Mouse (Mus musculus): Measurements from ENCODE around the gene Slc38a3. TPM values are rescaled to one million over a fixed set of nuclear protein-coding genes. Genes with fewer than 3 reads are reported as not detected.

The Slc38a3 gene
- polyA plus RNA-seq, 1 experiment from 2014 or later, result 15.1 TPM

DNA sequence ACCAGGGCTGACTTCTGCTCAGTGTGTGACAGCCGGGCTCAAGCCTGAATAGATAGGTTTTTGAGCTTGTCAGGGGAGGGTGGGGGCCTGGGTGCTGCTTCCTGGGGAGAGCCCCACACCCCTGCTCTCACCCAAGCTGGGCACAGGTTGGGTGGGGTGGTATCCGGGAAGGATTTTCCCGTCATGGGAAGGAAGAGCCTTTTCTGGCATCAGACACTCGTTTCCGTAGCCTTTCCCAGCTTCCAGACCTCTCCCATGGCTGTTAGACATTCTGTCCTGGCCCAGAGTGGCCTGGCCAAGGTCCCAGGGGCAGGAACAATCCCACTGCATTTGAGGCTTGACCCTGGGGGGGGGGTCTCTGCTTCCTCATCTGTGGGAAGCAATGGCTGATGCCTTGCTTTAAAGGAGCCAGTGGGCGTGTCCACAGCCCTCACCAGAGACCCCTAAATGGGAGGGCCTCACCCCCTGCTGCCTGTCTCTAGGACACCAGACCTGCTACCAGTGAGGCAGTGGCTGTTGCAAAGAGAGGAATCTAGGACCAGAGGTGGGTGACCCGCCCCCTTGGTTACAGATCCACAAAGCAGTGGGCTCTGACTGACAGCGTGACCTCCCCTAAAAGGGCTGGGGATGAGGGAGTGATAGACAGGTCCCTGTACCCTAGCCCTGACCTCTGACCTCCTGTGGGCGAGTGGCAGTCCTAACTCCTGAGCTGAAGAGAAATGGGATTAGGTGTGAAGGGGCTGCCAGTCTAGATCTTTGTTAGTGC is 27.7 kb upstream of the Slc38a3 start:
- Histone ChIP-seq H3K27ac (ENCODE audit: low read length) (peak overlapping the region; percentile 85), H3K4me2 (ENCODE audit: low read depth, low read length) (peak overlapping the region; percentile 5; the same call in 1 of the 2 replicates), H3K27me3 (ENCODE audit: control insufficient read depth, insufficient read depth, low read length) (no peaks in the 10 kb centered on the region)

DNA sequence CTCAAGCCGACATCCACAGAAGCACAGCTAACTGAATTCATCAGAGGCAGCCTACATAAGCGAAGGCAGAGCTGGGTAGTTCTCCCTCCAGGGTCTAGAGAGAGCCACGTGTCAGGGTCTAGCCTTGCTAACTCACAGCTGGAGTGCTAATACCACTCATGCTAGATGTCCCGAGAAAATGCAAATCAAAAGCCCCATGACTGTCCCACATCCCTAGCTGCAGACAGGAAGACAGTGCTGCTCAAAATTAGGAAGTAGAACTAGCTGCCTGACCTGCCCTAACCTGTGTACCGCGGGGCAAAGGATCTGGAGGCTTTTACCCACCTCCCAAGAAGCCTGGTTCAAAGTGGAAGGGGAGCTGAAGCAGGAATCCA is 26.8 kb upstream of the Slc38a3 start:
- Histone ChIP-seq H3K4me1 (ENCODE audit: control insufficient read depth, insufficient read depth, low read length) (peaks cover 73% of the 10 kb centered on the region), H3K27ac (ENCODE audit: low read length) (peak overlapping the region; percentile 85), H3K4me3 (replicated peaks; ENCODE audit: low read length) (no peak overlapping the region), H3K4me2 (ENCODE audit: low read depth, low read length) (no peak overlapping the region), H3K9ac (ENCODE audit: low read length) (no peak overlapping the region), H3K9me3 (replicated peaks; ENCODE audit: control insufficient read depth, low read length) (no peaks in the 10 kb centered on the region), H3K27me3 (ENCODE audit: control insufficient read depth, insufficient read depth, low read length) (no peaks in the 10 kb centered on the region), H3K36me3 (ENCODE audit: control insufficient read depth, insufficient read depth, low read length) (peaks cover 3% of the 10 kb centered on the region; the same call in 1 of the 2 replicates)
- WGBS, result 45% methylated on average over 6 of the region's 6 CpGs
- ATAC-seq (ENCODE audit: insufficient read depth, low FRiP score), result no peak

More for the DNA sequence above, 27.7 kb upstream of the Slc38a3 start:
- peaks cover 2% of the 10 kb centered on the region; the same call in 1 of the 2 replicates for H3K36me3 ChIP-seq (ENCODE audit: control insufficient read depth, insufficient read depth, low read length)
- H3K9ac ChIP-seq (ENCODE audit: low read length), result peak overlapping the region; percentile 47
- no peak overlapping the region for H3K4me3 ChIP-seq (replicated peaks; ENCODE audit: low read length)
- H3K9me3 ChIP-seq (replicated peaks; ENCODE audit: control insufficient read depth, low read length), result no peaks in the 10 kb centered on the region
- H3K4me1 ChIP-seq (ENCODE audit: control insufficient read depth, insufficient read depth, low read length), result peaks cover 81% of the 10 kb centered on the region
- 50% methylated on average over 9 of the region's 9 CpGs for WGBS
- no peak for ATAC-seq (ENCODE audit: insufficient read depth, low FRiP score)

DNA sequence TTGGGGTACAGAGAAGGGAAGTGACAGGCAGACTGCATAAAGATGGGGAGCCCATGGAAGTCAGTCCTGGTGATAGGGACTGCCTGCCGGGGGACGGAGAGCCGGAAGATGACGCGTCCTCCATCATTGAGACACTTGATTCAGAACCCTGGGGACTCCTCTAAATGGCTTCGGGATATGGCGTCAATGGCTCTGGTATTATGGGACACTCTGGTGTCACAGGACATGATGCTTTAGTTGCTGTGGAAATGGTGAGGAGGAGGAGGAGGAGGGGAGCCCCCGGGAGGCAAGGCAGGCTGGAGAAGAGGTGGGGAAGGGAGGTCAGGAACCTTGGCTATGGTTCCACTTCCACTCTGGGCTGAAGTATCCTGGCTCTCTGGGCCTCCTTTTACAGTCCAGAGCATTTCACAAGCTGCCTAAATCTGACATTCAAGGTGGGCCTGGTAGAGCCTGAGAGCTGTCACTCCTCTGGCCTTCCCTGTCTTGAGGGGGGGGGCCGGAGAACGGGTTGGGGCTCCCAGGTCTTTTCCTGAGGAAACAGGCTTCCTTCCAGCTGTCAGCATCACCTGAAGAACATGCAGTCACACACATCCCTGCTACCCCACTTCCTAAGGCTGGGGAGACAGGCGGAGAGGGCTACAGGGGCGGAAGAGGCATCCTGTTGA is 26.2 kb upstream of the Slc38a3 start:
- no peaks in the 10 kb centered on the region for H3K9me3 ChIP-seq (replicated peaks; ENCODE audit: control insufficient read depth, low read length)
- H3K4me1 ChIP-seq (ENCODE audit: control insufficient read depth, insufficient read depth, low read length), result peaks cover 68% of the 10 kb centered on the region

DNA sequence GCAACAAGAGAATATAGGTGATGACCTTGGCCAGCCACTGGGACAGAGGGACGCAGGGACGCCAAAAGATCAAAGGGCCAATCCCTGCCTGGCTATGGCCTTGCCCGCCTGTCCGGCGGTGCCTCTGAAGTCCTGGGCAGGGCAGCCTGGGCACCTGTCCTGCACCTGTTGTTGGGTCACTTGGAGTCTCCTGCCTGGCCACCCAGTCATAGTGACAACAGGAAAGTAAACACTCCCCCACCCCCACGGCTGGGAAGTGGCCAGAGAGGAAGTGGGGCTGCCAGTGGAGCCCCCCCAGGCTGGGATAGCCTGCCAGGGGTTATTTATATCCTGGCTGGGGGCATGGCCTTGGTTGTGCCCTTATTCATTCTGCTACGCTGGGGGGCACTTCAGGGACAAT is 25.3 kb upstream of the Slc38a3 start:
- Histone ChIP-seq H3K9ac (ENCODE audit: low read length) (no peak overlapping the region), H3K9me3 (replicated peaks; ENCODE audit: control insufficient read depth, low read length) (no peaks in the 10 kb centered on the region), H3K27me3 (ENCODE audit: control insufficient read depth, insufficient read depth, low read length) (no peaks in the 10 kb centered on the region), H3K36me3 (ENCODE audit: control insufficient read depth, insufficient read depth, low read length) (peaks cover 8% of the 10 kb centered on the region), H3K27ac (ENCODE audit: low read length) (peak overlapping the region; percentile 85; the same call in 1 of the 2 replicates), H3K4me1 (ENCODE audit: control insufficient read depth, insufficient read depth, low read length) (peaks cover 58% of the 10 kb centered on the region), H3K4me3 (replicated peaks; ENCODE audit: low read length) (no peak overlapping the region), H3K4me2 (ENCODE audit: low read depth, low read length) (no peak overlapping the region)
- ATAC-seq (ENCODE audit: insufficient read depth, low FRiP score), result no peak
- WGBS, result 73% methylated on average over 7 of the region's 7 CpGs

More for the DNA sequence above, 26.2 kb upstream of the Slc38a3 start:
- no peak overlapping the region for H3K4me2 ChIP-seq (ENCODE audit: low read depth, low read length)
- H3K36me3 ChIP-seq (ENCODE audit: control insufficient read depth, insufficient read depth, low read length), result peaks cover 3% of the 10 kb centered on the region; the same call in 1 of the 2 replicates
- 76% methylated on average over 12 of the region's 12 CpGs for WGBS
- H3K27ac ChIP-seq (ENCODE audit: low read length), result peak overlapping the region; percentile 85
- no peak overlapping the region for H3K4me3 ChIP-seq (replicated peaks; ENCODE audit: low read length)
- no peak for ATAC-seq (ENCODE audit: insufficient read depth, low FRiP score)
- no peak overlapping the region for H3K9ac ChIP-seq (ENCODE audit: low read length)
- H3K27me3 ChIP-seq (ENCODE audit: control insufficient read depth, insufficient read depth, low read length), result no peaks in the 10 kb centered on the region

DNA sequence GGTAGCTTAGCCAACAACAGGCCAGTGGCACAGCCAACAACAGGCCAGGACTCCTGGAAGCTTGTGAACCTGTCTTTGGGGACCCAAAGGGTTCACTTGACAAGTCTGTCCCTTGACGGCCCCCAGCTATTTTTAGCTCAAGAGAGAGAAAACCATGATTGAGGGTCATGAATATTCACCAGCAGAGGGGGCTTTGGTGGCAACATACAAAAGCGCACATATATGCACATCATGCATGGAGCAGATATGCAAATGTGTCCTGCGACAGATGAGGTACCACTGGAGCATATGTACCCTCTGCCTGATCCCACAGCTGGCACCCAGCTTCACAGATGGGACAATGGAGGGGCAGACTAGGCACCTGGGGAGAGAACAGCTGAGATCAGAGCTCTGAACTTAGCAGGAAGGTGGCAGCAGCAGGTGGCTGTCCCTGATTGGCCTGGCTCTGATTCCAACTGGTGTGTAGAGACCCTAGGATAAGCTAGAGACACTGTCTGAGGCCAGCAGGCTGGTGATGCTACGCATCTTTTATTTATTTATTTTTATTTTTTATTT is 24.2 kb upstream of the Slc38a3 start:
- peaks cover 47% of the 10 kb centered on the region for H3K4me1 ChIP-seq (ENCODE audit: control insufficient read depth, insufficient read depth, low read length)
- H3K9ac ChIP-seq (ENCODE audit: low read length), result 0 out of 2 replicates have a peak overlapping the region, but pooled peaks have one; percentile 24
- H3K4me3 ChIP-seq (replicated peaks; ENCODE audit: low read length), result no peak overlapping the region
- H3K4me2 ChIP-seq (ENCODE audit: low read depth, low read length), result no peak overlapping the region
- H3K9me3 ChIP-seq (replicated peaks; ENCODE audit: control insufficient read depth, low read length), result no peaks in the 10 kb centered on the region
- WGBS, result 66% methylated on average over 4 of the region's 4 CpGs
- H3K27me3 ChIP-seq (ENCODE audit: control insufficient read depth, insufficient read depth, low read length), result no peaks in the 10 kb centered on the region
- ATAC-seq (ENCODE audit: insufficient read depth, low FRiP score), result no peak
- no peak overlapping the region for H3K27ac ChIP-seq (ENCODE audit: low read length)
- peaks cover 8% of the 10 kb centered on the region for H3K36me3 ChIP-seq (ENCODE audit: control insufficient read depth, insufficient read depth, low read length)

DNA sequence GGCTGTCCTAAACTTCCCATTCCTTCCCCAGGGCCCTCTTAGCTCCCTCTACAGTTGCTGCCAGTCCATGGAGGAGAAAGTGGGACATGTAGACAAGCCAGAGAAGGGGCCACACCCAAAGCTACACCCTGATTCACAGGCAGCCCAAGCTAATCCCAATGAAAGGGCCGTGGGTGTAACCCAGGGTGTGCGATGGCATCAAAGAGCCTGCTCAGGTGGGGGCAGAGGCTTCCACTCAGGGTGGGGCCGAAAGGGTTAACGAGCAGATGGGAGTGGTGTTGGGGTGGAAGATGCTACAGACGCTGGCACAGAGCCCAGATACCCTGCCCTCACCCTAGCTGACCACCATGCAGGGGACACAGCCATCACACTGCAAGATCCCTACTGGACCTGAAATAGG is 23.5 kb upstream of the Slc38a3 start:
- no peak for ATAC-seq (ENCODE audit: insufficient read depth, low FRiP score)
- Histone ChIP-seq H3K27ac (ENCODE audit: low read length) (no peak overlapping the region), H3K9ac (ENCODE audit: low read length) (no peak overlapping the region), H3K4me2 (ENCODE audit: low read depth, low read length) (no peak overlapping the region), H3K9me3 (replicated peaks; ENCODE audit: control insufficient read depth, low read length) (no peaks in the 10 kb centered on the region), H3K36me3 (ENCODE audit: control insufficient read depth, insufficient read depth, low read length) (peaks cover 13% of the 10 kb centered on the region), H3K27me3 (ENCODE audit: control insufficient read depth, insufficient read depth, low read length) (no peaks in the 10 kb centered on the region), H3K4me1 (ENCODE audit: control insufficient read depth, insufficient read depth, low read length) (peaks cover 40% of the 10 kb centered on the region), H3K4me3 (replicated peaks; ENCODE audit: low read length) (no peak overlapping the region)
- 56% methylated on average over 5 of the region's 5 CpGs for WGBS

DNA sequence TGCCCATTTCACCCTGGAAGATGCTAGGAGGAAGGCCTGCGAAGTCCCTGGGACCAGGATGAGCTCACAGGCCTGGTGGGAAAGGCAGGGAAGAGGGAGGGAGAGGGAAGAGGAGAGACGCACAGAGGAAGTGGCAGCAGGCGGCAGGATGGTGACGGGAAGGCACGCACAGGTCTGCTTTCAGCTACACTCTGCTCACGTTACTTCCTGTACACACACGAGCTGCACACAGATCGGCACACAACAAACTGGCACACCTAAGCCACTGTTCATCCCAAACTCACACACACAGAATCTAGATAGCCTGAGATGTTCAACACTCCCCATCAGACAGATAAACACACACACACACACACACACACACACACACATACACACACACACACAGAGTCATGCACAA is 21.1 kb upstream of the Slc38a3 start:
- Histone ChIP-seq H3K9me3 (replicated peaks; ENCODE audit: control insufficient read depth, low read length) (no peaks in the 10 kb centered on the region), H3K4me3 (replicated peaks; ENCODE audit: low read length) (no peak overlapping the region), H3K27me3 (ENCODE audit: control insufficient read depth, insufficient read depth, low read length) (no peaks in the 10 kb centered on the region), H3K4me1 (ENCODE audit: control insufficient read depth, insufficient read depth, low read length) (peaks cover 20% of the 10 kb centered on the region), H3K9ac (ENCODE audit: low read length) (no peak overlapping the region), H3K27ac (ENCODE audit: low read length) (no peak overlapping the region), H3K4me2 (ENCODE audit: low read depth, low read length) (no peak overlapping the region), H3K36me3 (ENCODE audit: control insufficient read depth, insufficient read depth, low read length) (peaks cover 18% of the 10 kb centered on the region)
- no peak for ATAC-seq (ENCODE audit: insufficient read depth, low FRiP score)
- 70% methylated on average over 8 of the region's 8 CpGs for WGBS

DNA sequence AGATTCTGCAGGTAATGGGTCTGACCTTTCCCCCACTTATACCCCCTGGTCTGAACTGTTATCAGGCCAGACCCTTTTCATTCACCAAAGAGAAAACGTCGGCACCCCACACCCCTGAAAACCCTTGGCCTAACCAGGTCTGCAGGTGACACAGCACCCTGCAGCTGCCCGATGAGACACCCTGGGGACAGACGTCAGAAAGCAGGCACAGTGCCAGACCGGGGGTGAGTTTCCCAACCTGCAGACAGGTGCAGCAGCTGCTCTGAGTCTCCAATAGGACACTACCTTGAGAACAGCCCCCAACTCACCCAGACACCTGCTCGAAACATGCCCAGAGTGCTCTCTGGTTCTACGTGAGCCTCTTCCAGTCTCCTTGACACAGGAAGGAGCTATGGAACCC is 19.6 kb upstream of the Slc38a3 start:
- Histone ChIP-seq H3K27ac (ENCODE audit: low read length) (no peak overlapping the region), H3K4me3 (replicated peaks; ENCODE audit: low read length) (no peak overlapping the region), H3K9me3 (replicated peaks; ENCODE audit: control insufficient read depth, low read length) (no peaks in the 10 kb centered on the region), H3K9ac (ENCODE audit: low read length) (no peak overlapping the region), H3K27me3 (ENCODE audit: control insufficient read depth, insufficient read depth, low read length) (no peaks in the 10 kb centered on the region), H3K4me1 (ENCODE audit: control insufficient read depth, insufficient read depth, low read length) (peaks cover 11% of the 10 kb centered on the region), H3K36me3 (ENCODE audit: control insufficient read depth, insufficient read depth, low read length) (peaks cover 18% of the 10 kb centered on the region), H3K4me2 (ENCODE audit: low read depth, low read length) (no peak overlapping the region)
- 61% methylated on average over 7 of the region's 7 CpGs for WGBS
- ATAC-seq (ENCODE audit: insufficient read depth, low FRiP score), result no peak

DNA sequence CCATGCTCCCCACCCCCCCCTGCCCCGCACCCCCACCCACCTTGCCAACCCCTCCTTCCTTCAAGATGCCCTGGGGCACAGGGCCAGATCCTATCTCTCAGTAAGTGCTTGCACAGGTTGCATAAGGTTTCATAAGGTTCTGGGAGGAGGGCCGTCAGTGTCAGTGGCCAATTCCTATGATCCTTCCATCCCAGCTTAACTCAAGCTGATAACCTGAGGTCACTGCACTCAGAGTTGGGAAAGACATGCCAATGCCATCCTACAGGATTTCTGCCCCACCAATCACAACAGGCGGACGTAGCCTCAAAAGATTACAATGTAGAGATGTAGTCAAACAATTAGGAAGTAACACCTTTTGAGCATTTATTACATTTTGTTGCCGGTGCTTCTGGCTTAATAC is 19.1 kb upstream of the Slc38a3 start:
- Histone ChIP-seq H3K4me1 (ENCODE audit: control insufficient read depth, insufficient read depth, low read length) (peaks cover 7% of the 10 kb centered on the region), H3K4me3 (replicated peaks; ENCODE audit: low read length) (no peak overlapping the region), H3K4me2 (ENCODE audit: low read depth, low read length) (no peak overlapping the region), H3K9ac (ENCODE audit: low read length) (no peak overlapping the region), H3K27ac (ENCODE audit: low read length) (no peak overlapping the region), H3K27me3 (ENCODE audit: control insufficient read depth, insufficient read depth, low read length) (no peaks in the 10 kb centered on the region), H3K9me3 (replicated peaks; ENCODE audit: control insufficient read depth, low read length) (no peaks in the 10 kb centered on the region), H3K36me3 (ENCODE audit: control insufficient read depth, insufficient read depth, low read length) (peaks cover 22% of the 10 kb centered on the region)
- no peak for ATAC-seq (ENCODE audit: insufficient read depth, low FRiP score)
- 89% methylated on average over 5 of the region's 5 CpGs for WGBS
